Mouse (Mus musculus) granulocyte monocyte progenitor cell, adult 5-6 weeks (primary cell): ENCODE data around the gene 1700057G04Rik. TPM values are rescaled to one million over a fixed set of nuclear protein-coding genes. Genes with fewer than 3 reads are reported as not detected.
A peak's percentile ranks its signal among the peaks of the same experiment; 100 is the strongest.

Source experiments
- ATAC-seq: replicated peaks from 2 replicates; pipeline ENCODE4 v1.8.0; 2016; ENCODE audit warnings: mild to moderate bottlenecking, moderate TSS enrichment, inconsistent platforms; ENCODE audit not compliant: poor library complexity, severe bottlenecking
- total RNA-seq, 2 experiments: library from RNA; stranded (forward) in 1 of 2; stranded (reverse) in 1 of 2; fragments of 200-712, 200-1000 nt in 1 of 2; fragments of >200 nt in 1 of 2; fragmentation: Nextera tagmentation in 1 of 2; gene quantifications; 2 replicates each; pipeline ENCODE4 v1.2.3; 2014 to 2017

1700057G04Rik gene
- total RNA-seq, 2 experiments from 2014 or later, result not detected

- no peak for ATAC-seq
Measured at GRCm38 (mm10) chr9:92379240-92379639, 70.1 kb downstream of the 1700057G04Rik start.

DNA sequence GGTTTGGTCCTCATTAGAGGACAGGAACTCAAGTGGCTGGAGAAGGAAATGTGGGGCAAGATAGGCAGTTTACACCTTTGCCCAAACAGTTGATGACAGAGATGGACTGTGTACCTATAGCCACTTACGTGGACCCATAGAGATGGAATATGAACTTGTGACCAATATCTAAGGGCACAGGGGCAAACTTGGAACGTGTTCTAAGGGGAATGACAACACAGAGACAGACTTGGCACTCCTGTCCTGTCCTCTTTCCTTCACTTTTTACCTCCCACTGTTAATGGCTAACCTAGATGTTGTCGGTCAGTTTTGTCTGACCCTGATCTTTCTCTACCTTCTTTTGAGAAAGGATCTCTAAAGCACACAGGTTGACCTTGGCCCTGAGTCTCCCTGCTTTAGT lies 74.2 kb downstream of the 1700057G04Rik start:
- no peak for ATAC-seq

GRCm38 (mm10) chr9:92384401-92384800 lies 75.2 kb downstream of the 1700057G04Rik start:
- ATAC-seq, result peak; percentile 77

DNA sequence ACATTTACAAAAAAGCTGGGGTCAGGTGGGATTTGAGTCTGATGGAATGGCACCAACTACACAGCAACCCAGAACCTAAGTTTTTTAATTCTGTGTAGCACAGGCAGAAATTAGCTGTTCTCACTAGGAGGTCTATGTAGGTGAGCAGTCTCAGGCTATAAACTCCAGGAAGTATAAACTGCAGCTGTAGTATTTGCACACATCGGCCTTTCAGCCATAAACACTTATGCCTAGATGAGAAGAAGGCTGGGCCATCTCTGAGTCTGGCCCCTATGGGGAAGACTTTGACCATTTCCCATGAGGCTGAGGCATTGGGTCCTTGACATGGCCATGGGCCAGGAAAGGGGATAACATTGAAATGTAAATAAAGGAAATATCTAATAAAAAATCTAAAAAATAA lies 76.7 kb downstream of the 1700057G04Rik start:
- ATAC-seq, result no peak

GRCm38 (mm10) chr9:92386871-92387270 lies 77.7 kb downstream of the 1700057G04Rik start:
- no peak for ATAC-seq

GRCm38 (mm10) chr9:92387404-92387803 lies 78.2 kb downstream of the 1700057G04Rik start:
- peak; percentile 59 for ATAC-seq

GRCm38 (mm10) chr9:92402628-92403027 lies 93.5 kb downstream of the 1700057G04Rik start:
- ATAC-seq, result peak; percentile 35

Other genes with a start within 250 kb of the 1700057G04Rik start
- not detected in 2 replicates for gene Plscr5, start 116.4 kb upstream of the 1700057G04Rik start, total RNA-seq (2014; fragmentation: Nextera tagmentation)
- gene Plscr5, start 116.4 kb upstream of the 1700057G04Rik start, total RNA-seq (2017), result not detected in 2 replicates
- 30.2 and 32.0 TPM in 2 replicates for gene Plscr1, start 59.6 kb upstream of the 1700057G04Rik start, total RNA-seq (2014; fragmentation: Nextera tagmentation)
- 21.6 and 27.5 TPM in 2 replicates for gene Plscr1, start 59.6 kb upstream of the 1700057G04Rik start, total RNA-seq (2017)
- gene Plscr2, start 33.8 kb upstream of the 1700057G04Rik start, total RNA-seq (2014; fragmentation: Nextera tagmentation), result not detected in 2 replicates
- gene Plscr2, start 33.8 kb upstream of the 1700057G04Rik start, total RNA-seq (2017), result not detected in 2 replicates
- gene Plscr4, start 148.0 kb downstream of the 1700057G04Rik start, total RNA-seq (2014; fragmentation: Nextera tagmentation), result not detected in 2 replicates
- 0.04 TPM in 1 of 2 replicates, not detected in the other for gene Plscr4, start 148.0 kb downstream of the 1700057G04Rik start, total RNA-seq (2017)
- 0.45 and 2.1 TPM in 2 replicates for gene Plod2, start 232.8 kb downstream of the 1700057G04Rik start, total RNA-seq (2014; fragmentation: Nextera tagmentation)
- 1.3 and 1.9 TPM in 2 replicates for gene Plod2, start 232.8 kb downstream of the 1700057G04Rik start, total RNA-seq (2017)